Mouse (Mus musculus) right cerebral cortex, postnatal 25 days (tissue): ENCODE measurements around the gene Med15.
A peak's percentile ranks its signal among the peaks of the same experiment; 100 is the strongest.
"Not testable (repeated sequence)": the region's sequence is repeated elsewhere in the genome, so short reads cannot be mapped to it uniquely, and the experiment has no call there.

Experiments
- DNase-seq: peaks from one replicate; pipeline ENCODE4 v3.0.0; 2022

The Med15 gene

GRCm38 (mm10) chr16:17732841-17733340, at the start of gene Med15:
TSS of gene Med15 (minus strand) at chr16:17732891.
- no peak for DNase-seq

- DNase-seq, result no peak
Measured at GRCm38 (mm10) chr16:17779692-17780091, 47.0 kb upstream of the Med15 start.

DNA sequence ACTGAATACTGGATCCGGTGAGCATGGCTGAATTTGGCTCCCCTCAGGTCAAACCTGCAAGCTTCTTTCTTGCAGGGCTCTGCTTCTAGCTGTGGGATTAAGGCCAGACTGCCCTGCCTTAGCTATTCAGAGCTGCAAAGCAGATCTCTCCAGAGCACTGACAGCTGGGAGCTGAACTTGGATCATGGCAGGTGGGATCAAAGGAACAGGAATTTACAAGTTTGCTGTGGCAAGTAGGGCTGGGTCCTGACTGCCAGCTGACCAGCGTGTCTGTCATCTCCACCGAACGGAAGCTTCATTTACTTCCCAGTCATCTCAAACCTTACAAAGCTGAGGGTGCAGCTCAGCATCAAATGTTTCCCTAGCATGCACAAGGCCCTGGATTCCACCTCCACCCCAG, 45.5 kb upstream of the Med15 start:
- DNase-seq, result no peak

GRCm38 (mm10) chr16:17776828-17777227, 44.1 kb upstream of the Med15 start:
- DNase-seq, result no peak

DNA sequence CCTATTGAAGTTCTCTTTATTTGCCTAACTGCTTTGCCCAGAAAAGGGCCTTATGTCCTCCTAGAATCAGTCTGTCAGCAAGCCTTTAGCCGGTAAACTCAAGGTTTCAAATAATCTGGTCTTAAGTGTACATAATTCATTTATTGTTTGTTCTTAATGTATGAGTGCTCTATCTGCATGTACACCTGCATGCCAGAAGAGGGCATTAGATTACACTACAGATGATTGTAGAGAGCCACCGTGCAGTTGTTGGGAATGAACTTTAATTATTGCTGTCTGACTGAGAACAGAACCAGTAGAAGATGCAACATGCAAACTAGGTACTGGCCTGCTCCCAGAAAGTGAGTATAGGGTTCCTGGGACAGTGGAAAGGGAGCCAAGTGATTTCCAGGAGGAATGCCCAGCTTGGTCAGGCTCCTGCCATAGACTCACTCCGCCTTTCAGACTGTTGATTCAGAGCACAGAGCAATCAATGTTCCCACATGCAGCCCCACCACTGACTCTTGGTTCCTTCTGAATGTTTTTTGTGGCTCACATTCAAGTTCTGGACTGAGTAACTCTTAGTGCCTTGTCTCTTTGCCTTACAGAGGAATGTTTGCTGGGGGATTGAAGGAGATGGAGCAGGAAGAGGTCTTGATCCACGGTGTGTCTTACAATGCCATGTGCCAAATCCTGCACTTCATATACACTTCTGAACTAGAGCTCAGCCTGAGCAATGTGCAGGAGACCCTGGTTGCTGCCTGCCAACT, 38.6 kb upstream of the Med15 start:
- DNase-seq, result no peak

DNA sequence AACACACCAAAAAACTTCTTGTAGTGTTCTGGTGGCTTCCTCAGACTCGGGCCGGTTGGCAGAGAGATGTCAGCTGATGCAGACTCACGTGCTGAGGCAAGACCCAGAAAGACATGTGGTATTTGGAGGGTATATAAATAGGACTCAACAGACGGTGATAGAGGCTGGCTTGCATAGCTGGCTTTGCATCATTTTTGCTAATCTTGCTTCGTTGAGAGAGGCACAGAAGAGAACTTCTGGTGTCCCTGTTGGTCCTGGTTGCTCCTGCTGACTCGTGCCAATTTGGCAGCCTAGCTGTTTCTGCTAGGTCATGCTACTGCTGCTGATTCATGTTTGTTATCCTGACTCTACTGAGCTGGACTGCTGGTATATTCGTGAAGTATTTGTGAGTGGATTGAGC, 36.1 kb upstream of the Med15 start:
- DNase-seq, result peak; percentile 23

GRCm38 (mm10) chr16:17764108-17764511, 31.4 kb upstream of the Med15 start:
- DNase-seq, result no peak

DNA sequence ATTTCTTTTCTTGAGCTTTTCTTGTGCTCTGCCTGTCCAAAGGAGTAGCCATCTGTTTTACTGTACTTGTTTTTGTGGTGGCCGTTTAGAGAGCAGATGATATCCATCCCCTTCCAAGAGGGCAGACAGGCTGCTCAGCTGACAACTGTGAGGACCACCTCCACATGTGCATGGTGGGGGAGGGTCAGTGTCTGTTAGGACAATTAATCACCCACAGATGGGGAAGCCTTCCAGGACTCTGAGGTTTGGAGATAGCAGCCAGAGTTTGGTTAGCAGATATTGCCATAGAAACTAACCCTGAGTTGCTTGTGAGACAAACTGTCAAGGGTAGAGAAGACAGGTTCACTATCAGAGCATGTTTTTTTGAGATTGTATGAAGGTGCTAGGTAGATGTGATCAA, 28.4 kb upstream of the Med15 start:
- no peak for DNase-seq

- DNase-seq, result no peak
Measured at GRCm38 (mm10) chr16:17760657-17761056, 28.0 kb upstream of the Med15 start.

GRCm38 (mm10) chr16:17759813-17760321, 27.2 kb upstream of the Med15 start:
- DNase-seq, result no peak

GRCm38 (mm10) chr16:17759344-17759773, 26.7 kb upstream of the Med15 start, which contains the start of gene Klhl22:
TSS of gene Klhl22 (plus strand) at chr16:17759618.
- DNase-seq, result peak; percentile 91

GRCm38 (mm10) chr16:17758902-17759301, 26.2 kb upstream of the Med15 start:
- DNase-seq, result no peak

DNA sequence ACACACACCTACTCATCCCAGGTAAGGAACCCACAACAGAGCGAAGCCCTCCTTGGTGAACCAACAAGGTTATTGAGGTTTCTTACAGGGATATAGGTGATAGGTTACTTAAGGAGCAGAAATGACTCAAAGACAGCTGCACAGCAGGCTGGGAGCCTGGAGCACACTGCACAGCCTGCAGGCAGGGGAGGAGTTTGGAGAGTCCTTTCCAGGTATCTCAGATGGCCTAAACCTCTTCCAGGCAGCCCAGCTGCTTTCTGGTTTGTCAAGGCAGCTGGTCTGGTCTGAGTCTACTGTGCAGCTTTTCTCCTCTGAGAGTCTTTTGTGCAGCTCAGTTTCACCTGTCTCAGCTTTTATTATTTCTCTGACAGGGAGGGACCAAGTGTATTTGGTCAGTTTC, 25.1 kb upstream of the Med15 start:
- DNase-seq, result no peak

DNA sequence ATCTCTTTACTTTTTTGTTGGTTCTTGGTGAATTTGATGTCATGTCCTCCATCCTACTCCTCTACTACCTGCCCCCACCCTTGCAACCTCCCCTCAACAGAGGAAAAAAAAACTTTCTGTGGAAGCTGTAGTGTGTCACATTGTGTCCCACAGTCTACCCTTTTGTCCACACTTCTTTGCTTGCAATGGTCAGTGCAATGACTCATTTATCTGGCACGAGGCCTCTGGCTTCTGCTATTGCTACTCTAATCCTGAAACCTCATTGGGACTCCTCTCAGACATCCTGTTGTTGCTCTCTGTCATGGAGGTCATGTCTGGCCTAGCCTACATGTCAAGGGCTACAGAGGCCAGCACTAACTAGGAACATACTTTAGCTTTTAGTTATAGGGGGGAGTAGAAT, 21.0 kb upstream of the Med15 start:
- DNase-seq, result no peak

DNA sequence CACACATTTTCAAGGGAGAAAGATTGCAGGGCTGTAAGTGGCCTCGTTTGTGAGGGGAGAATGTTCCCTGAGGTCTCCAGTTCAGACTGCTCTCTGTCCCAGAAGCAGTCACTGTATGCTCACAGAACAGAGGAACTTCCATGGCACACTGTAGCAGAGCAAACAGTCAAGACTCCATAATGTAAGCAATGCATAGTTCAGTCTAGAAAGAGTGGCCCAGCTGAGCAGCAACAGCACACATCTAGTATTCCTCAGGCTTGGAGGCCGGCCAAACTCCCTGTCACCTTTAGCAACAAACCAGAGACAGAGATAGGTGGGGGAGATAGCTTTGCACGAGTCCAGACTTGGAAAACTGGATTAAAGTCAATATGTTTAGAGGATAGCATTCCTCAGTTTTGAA, 20.3 kb upstream of the Med15 start:
- no peak for DNase-seq

DNA sequence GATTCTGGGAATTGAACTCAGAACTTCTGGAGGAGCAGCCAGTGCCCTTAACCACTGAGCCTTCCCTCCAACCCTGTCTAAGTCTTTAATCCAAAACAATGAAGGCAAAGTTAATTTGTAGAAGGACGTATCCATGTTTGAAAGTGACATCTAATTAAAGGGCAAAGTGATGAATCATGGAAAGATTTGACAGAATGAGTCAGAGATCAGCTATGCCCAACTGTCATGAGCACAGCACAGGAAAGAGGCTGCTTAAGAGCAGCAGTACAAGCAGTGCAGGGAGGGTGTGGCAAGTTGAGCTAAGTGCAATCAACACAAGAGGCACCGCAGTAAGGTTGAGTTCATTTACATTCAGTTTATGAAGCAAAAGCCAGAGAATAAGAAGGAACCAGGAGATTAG, 12.4 kb upstream of the Med15 start:
- DNase-seq, result no peak

DNA sequence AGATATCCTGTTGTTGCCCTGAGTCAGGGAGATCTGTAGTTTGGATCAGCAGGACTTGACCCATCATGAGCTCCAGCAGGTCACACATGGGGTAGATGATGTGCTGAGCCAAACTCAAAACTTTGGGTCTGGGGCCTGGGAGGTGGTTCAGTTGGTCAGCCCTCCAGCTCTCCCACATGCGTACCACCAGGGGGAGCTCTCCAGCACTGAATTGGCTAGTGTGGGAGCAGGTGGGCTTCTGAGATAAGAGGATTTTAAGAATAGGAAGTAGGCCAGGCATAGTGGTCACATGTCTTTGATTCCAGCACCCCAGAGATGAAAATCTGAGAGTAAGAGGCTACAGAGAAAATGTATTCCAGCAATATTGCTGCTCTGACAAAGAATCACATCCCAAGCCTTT, 11.8 kb upstream of the Med15 start:
- DNase-seq, result no peak

- no peak for DNase-seq
Measured at GRCm38 (mm10) chr16:17743279-17743678, 10.6 kb upstream of the Med15 start.

DNA sequence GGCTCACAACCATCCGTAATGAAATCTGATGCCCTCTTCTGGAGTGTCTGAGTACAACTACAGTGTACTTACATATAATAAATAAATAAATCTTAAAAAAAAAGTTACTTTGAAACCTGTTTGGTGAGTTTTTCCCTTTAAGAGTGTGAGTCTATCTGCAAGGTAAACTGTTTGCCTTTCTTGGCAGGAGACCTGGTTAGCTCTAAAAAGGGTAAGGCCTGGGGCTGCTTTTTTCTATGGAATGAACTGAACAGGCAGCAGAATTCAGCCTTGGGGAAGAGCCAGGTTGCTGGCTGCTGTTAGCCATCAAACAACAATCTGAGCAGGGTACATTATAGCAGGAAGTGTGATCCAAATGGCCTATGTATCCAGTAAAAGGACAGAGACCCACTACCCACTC, 10.1 kb upstream of the Med15 start:
- DNase-seq, result no peak

- DNase-seq, result no peak
Measured at GRCm38 (mm10) chr16:17740080-17740479, 7.4 kb upstream of the Med15 start.

- no peak for DNase-seq
Measured at GRCm38 (mm10) chr16:17736156-17736555, 3.5 kb upstream of the Med15 start.

DNA sequence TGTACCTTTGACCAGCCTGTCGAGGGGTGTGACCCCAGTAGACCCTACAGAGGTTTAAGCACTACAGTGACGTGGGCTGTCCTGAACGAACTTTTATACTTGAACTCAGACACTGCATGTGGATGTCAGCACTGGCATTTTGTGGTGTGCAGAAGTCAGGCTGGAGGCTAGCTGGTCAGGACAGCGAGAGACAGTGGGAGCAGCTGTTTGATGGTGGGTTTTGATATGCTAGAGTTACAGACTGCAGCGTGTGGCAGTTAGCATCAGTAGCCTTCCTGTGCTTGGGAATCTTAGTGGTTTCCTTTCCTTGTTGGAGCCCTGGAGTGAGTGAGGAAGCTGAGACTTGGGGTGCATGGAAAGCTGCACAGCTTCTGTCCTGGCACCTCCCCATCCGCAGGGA, 2.2 kb upstream of the Med15 start:
- not testable (repeated sequence) for DNase-seq

- DNase-seq, result no peak
Measured at GRCm38 (mm10) chr16:17733646-17734045, 955 bp upstream of the Med15 start.

DNA sequence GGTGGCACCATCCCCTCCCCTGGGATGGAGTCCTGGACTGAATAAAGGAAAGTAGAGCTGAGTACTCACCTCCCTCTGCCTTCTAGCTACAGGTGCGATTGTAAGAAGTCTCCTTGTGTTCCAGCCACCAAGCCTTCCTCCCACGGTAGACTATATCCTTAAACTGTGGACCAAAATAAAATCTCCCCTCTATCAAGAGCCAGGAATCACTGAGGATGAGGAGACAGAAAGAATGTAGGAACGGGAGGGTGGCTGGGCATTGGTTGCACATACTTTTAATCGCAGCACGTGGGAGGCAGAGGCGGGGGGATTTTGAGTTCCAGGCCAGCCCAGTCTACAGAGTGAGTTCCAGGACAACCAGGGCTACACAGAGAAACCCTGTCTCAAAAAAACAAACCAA, 260 bp downstream of the Med15 start:
- DNase-seq, result no peak

DNA sequence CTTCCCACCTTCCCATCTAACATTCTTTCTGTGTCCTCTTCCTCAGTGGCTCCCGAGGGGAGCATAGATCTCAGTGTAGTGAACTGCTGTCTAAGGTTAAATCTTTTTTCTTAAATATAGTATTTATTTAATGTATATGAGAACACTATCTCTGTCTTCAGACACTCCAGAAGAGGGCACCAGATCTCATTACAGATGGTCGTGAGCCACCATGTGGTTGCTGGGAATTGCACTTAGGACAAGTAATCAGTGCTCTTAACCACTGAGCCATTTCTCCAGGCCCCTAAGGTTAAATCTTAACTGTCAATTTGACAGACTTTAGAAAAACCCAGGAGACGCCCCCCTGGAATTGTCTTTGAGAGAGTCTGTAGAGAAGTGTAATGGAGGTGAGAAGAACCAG, 670 bp downstream of the Med15 start:
- DNase-seq, result no peak
